Mouse (Mus musculus) G1E-ER4 (cell line): ENCODE results near the gene Sh3bgrl3. TPM values are rescaled to one million over a fixed set of nuclear protein-coding genes. Genes with fewer than 3 reads are reported as not detected.
A peak's percentile ranks its signal among the peaks of the same experiment; 100 is the strongest.

ENCODE experiments used
- GATA1 ChIP-seq: IDR thresholded peaks from one replicate; pipeline ENCODE4 v1.8.0; 2012; ENCODE audit warnings: low read length, inconsistent platforms
- polyA plus RNA-seq: library from polyadenylated mRNA; stranded (reverse); fragments of >175 nt; gene quantifications from 2 replicates; pipeline ENCODE4 v1.2.3, GENCODE M21; 2012

Gene Sh3bgrl3
- polyA plus RNA-seq, 1 experiment = 86.9 TPM

GRCm38 (mm10) chr4:134136280-134136926 lies 7.8 kb upstream of the Sh3bgrl3 start:
- no peak for TF ChIP-seq GATA1

- TF ChIP-seq GATA1 = no peak
Observed at GRCm38 (mm10) chr4:134132519-134133095, 4.0 kb upstream of the Sh3bgrl3 start.

- no peak for TF ChIP-seq GATA1
Observed at GRCm38 (mm10) chr4:134132117-134132516, 3.5 kb upstream of the Sh3bgrl3 start.

- TF ChIP-seq GATA1 = no peak
Observed at GRCm38 (mm10) chr4:134129482-134129881, 893 bp upstream of the Sh3bgrl3 start.

GRCm38 (mm10) chr4:134128983-134129362 lies 384 bp upstream of the Sh3bgrl3 start:
- TF ChIP-seq GATA1 = no peak

- no peak for TF ChIP-seq GATA1
Observed at GRCm38 (mm10) chr4:134127793-134128192, 796 bp downstream of the Sh3bgrl3 start.

GRCm38 (mm10) chr4:134127121-134127455 lies 1.5 kb downstream of the Sh3bgrl3 start:
- TF ChIP-seq GATA1 = no peak

- TF ChIP-seq GATA1 = no peak
Observed at GRCm38 (mm10) chr4:134126300-134127120, 2.1 kb downstream of the Sh3bgrl3 start.

GRCm38 (mm10) chr4:134125383-134126060 lies 3.1 kb downstream of the Sh3bgrl3 start:
- no peak for TF ChIP-seq GATA1

- peak; percentile 83 for TF ChIP-seq GATA1
Observed at GRCm38 (mm10) chr4:134123680-134124551, 4.7 kb downstream of the Sh3bgrl3 start.

- TF ChIP-seq GATA1 = no peak
Observed at GRCm38 (mm10) chr4:134123147-134123546, 5.4 kb downstream of the Sh3bgrl3 start.

- TF ChIP-seq GATA1 = no peak
Observed at GRCm38 (mm10) chr4:134122281-134122680, 6.3 kb downstream of the Sh3bgrl3 start.

GRCm38 (mm10) chr4:134121571-134121970 lies 7.0 kb downstream of the Sh3bgrl3 start:
- no peak for TF ChIP-seq GATA1

- no peak for TF ChIP-seq GATA1
Observed at GRCm38 (mm10) chr4:134120916-134121315, 7.7 kb downstream of the Sh3bgrl3 start.

- TF ChIP-seq GATA1 = no peak
Observed at GRCm38 (mm10) chr4:134120192-134120805, 8.3 kb downstream of the Sh3bgrl3 start.
